Mouse (Mus musculus) liver, postnatal 0 days (tissue): ENCODE data around the gene Agxt2. TPM values are rescaled to one million over a fixed set of nuclear protein-coding genes. Genes with fewer than 3 reads are reported as not detected.

ENCODE experiments used
- ATAC-seq: fragments of 200-750 bp; cut with Nextera tagmentation; 2 replicates; pipeline ENCODE4 v1.8.0; 2017; ENCODE audit warnings: mild to moderate bottlenecking, moderate library complexity
- DNase-seq: peaks from one replicate; pipeline ENCODE4 v3.0.0-alpha.2; 2016
- H3K27ac ChIP-seq: fragments of 300-500 bp; sonication (generic); 2 replicates; pipeline ENCODE4 v1.5.1; 2014; ENCODE audit warnings: antibody characterized with exemption, moderate library complexity, mild to moderate bottlenecking, low read depth
- H3K27me3 ChIP-seq: fragments of 300-500 bp; sonication (generic); 2 replicates; pipeline ENCODE4 v1.6.1; 2014; ENCODE audit warnings: low read length, control low read depth, mixed read lengths; ENCODE audit not compliant: insufficient read depth
- H3K36me3 ChIP-seq: fragments of 300-500 bp; sonication (generic); replicated peaks from 2 replicates; pipeline ENCODE4 v1.6.1; 2014; ENCODE audit warnings: mild to moderate bottlenecking, control low read depth, low read length, moderate library complexity, mixed read lengths; ENCODE audit not compliant: insufficient read depth
- H3K4me1 ChIP-seq: fragments of 300-500 bp; sonication (generic); 2 replicates; pipeline ENCODE4 v1.6.1; 2014; ENCODE audit warnings: antibody characterized with exemption, mild to moderate bottlenecking, control low read depth; ENCODE audit not compliant: insufficient read depth
- H3K4me2 ChIP-seq: fragments of 300-500 bp; sonication (generic); 2 replicates; pipeline ENCODE4 v1.6.1; 2014; ENCODE audit warnings: low read depth, mild to moderate bottlenecking, low read length, moderate library complexity, mixed read lengths
- H3K4me3 ChIP-seq: fragments of 300-500 bp; sonication (generic); 2 replicates; pipeline ENCODE4 v1.5.1; 2014; ENCODE audit warnings: low read depth, low read length
- H3K9ac ChIP-seq: fragments of 300-500 bp; sonication (generic); replicated peaks from 2 replicates; pipeline ENCODE4 v1.6.1; 2014; ENCODE audit warnings: mild to moderate bottlenecking, moderate library complexity
- H3K9me3 ChIP-seq: fragments of 300-500 bp; sonication (generic); 2 replicates; pipeline ENCODE4 v1.6.1; 2016; ENCODE audit warnings: mild to moderate bottlenecking, control low read depth, low read length, mixed read lengths
- CTCF ChIP-seq: sonication (generic); IDR thresholded peaks from 2 replicates; pipeline ENCODE4 v1.5.1; 2016; ENCODE audit warnings: antibody characterized with exemption, low read depth
- EP300 ChIP-seq: IDR thresholded peaks from 2 replicates; pipeline ENCODE4 v1.6.1; 2016; ENCODE audit warnings: antibody characterized with exemption, low read depth, mild to moderate bottlenecking
- WGBS: fragments of 180-500 bp; shearing (Covaris S2); extraction: QIAGEN DNeasy Blood & Tissue Kit; methylation state at CpG from one replicate; pipeline ENCODE4 v1.1.7; 2014; ENCODE audit not compliant: insufficient replicate concordance; 5-methylcytosine and 5-hydroxymethylcytosine counted together
- polyA plus RNA-seq: library from polyadenylated mRNA; unstranded; fragments of >200 nt; fragmentation: Nextera tagmentation; extraction: Ambion mirVana; gene quantifications from 2 replicates; pipeline ENCODE4 v1.2.1, GENCODE M21; 2015

Agxt2 gene
- polyA plus RNA-seq, 1 experiment from 2014 or later = 23.6 TPM

- H3K4me2 ChIP-seq = no peak overlapping the region
- WGBS = 54% methylated on average over 2 of the region's 2 CpGs
These were observed 28.9 kb downstream of the Agxt2 start for GRCm38 (mm10) chr15:10387263-10387662.

GRCm38 (mm10) chr15:10399795-10400194 is 41.5 kb downstream of the Agxt2 start:
- DNase-seq = peak; percentile 63
- Histone ChIP-seq H3K4me1 (no peaks in the 10 kb centered on the region), H3K4me2 (no peak overlapping the region), H3K9me3 (no peaks in the 10 kb centered on the region), H3K9ac (no peak overlapping the region), H3K27me3 (no peaks in the 10 kb centered on the region), H3K36me3 (no peaks in the 10 kb centered on the region), H3K27ac (peak overlapping the region; percentile 67), H3K4me3 (no peak overlapping the region)
- peak; percentile 98 for ATAC-seq
- no peak for TF ChIP-seq CTCF
- peak; percentile 75 for TF ChIP-seq EP300
- 49% methylated on average over 2 of the region's 2 CpGs for WGBS

More at GRCm38 (mm10) chr15:10387263-10387662, 28.9 kb downstream of the Agxt2 start:
- Histone ChIP-seq H3K9me3 (no peaks in the 10 kb centered on the region), H3K27me3 (no peaks in the 10 kb centered on the region), H3K4me3 (no peak overlapping the region), H3K4me1 (no peaks in the 10 kb centered on the region), H3K36me3 (no peaks in the 10 kb centered on the region), H3K9ac (no peak overlapping the region), H3K27ac (no peak overlapping the region)
- DNase-seq = no peak
- TF ChIP-seq CTCF = no peak
- TF ChIP-seq EP300 = no peak
- ATAC-seq = no peak

GRCm38 (mm10) chr15:10400415-10400814 is 42.1 kb downstream of the Agxt2 start:
- Histone ChIP-seq H3K9me3 (no peaks in the 10 kb centered on the region), H3K4me1 (no peaks in the 10 kb centered on the region), H3K27me3 (no peaks in the 10 kb centered on the region), H3K9ac (no peak overlapping the region), H3K27ac (peak overlapping the region; percentile 67), H3K4me3 (no peak overlapping the region), H3K36me3 (no peaks in the 10 kb centered on the region), H3K4me2 (no peak overlapping the region)
- DNase-seq (no peak), ATAC-seq (peak; percentile 64)
- 55% methylated on average over 3 of the region's 3 CpGs for WGBS
- TF ChIP-seq EP300 = no peak
- peak; percentile 56 for TF ChIP-seq CTCF

- ATAC-seq (no peak), DNase-seq (no peak)
- Histone ChIP-seq H3K4me3 (no peak overlapping the region), H3K36me3 (peaks cover 3% of the 10 kb centered on the region; the same call in 1 of the 2 replicates), H3K4me1 (no peaks in the 10 kb centered on the region), H3K4me2 (no peak overlapping the region), H3K9ac (no peak overlapping the region), H3K27ac (no peak overlapping the region), H3K27me3 (no peaks in the 10 kb centered on the region), H3K9me3 (no peaks in the 10 kb centered on the region)
- WGBS = 87% methylated on average over 3 of the region's 3 CpGs
- TF ChIP-seq CTCF (no peak), EP300 (no peak)
These were observed 51.5 kb downstream of the Agxt2 start for GRCm38 (mm10) chr15:10409842-10410241.

- no peaks in the 10 kb centered on the region for H3K9me3 ChIP-seq
- no peaks in the 10 kb centered on the region for H3K4me1 ChIP-seq
- TF ChIP-seq EP300 = no peak
- no peak for TF ChIP-seq CTCF
- H3K4me3 ChIP-seq = no peak overlapping the region
- no peak for ATAC-seq
- WGBS = 84% methylated on average over 2 of the region's 2 CpGs
- H3K4me2 ChIP-seq = no peak overlapping the region
- no peak overlapping the region for H3K9ac ChIP-seq
- H3K36me3 ChIP-seq = peaks cover 3% of the 10 kb centered on the region; the same call in 1 of the 2 replicates
- H3K27ac ChIP-seq = no peak overlapping the region
- DNase-seq = no peak
- H3K27me3 ChIP-seq = no peaks in the 10 kb centered on the region
These were observed 52.5 kb downstream of the Agxt2 start for GRCm38 (mm10) chr15:10410881-10411280.

GRCm38 (mm10) chr15:10413656-10414055 is 55.3 kb downstream of the Agxt2 start:
- Histone ChIP-seq H3K4me1 (no peaks in the 10 kb centered on the region), H3K9me3 (no peaks in the 10 kb centered on the region), H3K36me3 (peaks cover 3% of the 10 kb centered on the region; the same call in 1 of the 2 replicates), H3K4me3 (no peak overlapping the region), H3K27me3 (no peaks in the 10 kb centered on the region), H3K4me2 (no peak overlapping the region), H3K27ac (no peak overlapping the region), H3K9ac (no peak overlapping the region)
- DNase-seq (no peak), ATAC-seq (no peak)
- WGBS = 79% methylated on average over 6 of the region's 6 CpGs
- TF ChIP-seq CTCF (no peak), EP300 (no peak)
